Mouse (Mus musculus) megakaryocyte, adult 5-6 weeks (primary cell): ENCODE results near the gene Mypop. TPM values are rescaled to one million over a fixed set of nuclear protein-coding genes. Genes with fewer than 3 reads are reported as not detected.

Experiments used
- total RNA-seq, 2 experiments: library from RNA; stranded (forward) in 1 of 2; stranded (reverse) in 1 of 2; fragments of 153-499, 151-499 nt in 1 of 2; fragments of 221-1000, 200-1000 nt in 1 of 2; gene quantifications; 2 replicates each; pipeline versions ENCODE4 v1.2.3 to v1.2.4; 2015 to 2017

The Mypop gene
- total RNA-seq, 2 experiments from 2014 or later, result 0.15 TPM; not detected in 1

Other genes starting within 250 kb of the Mypop start
- gene Psg19, start 192.7 kb upstream of the Mypop start, total RNA-seq (2015), result not detected in 2 replicates
- not detected in 2 replicates for gene Psg19, start 192.7 kb upstream of the Mypop start, total RNA-seq (2017)
- gene Psg17, start 169.6 kb upstream of the Mypop start, total RNA-seq (2015), result not detected in 2 replicates
- not detected in 2 replicates for gene Psg17, start 169.6 kb upstream of the Mypop start, total RNA-seq (2017)
- not detected in 2 replicates for gene Mill2, start 151.3 kb upstream of the Mypop start, total RNA-seq (2015)
- 0.08 TPM in 1 of 2 replicates, not detected in the other for gene Mill2, start 151.3 kb upstream of the Mypop start, total RNA-seq (2017)
- 492 and 634 TPM in 2 replicates for gene Pglyrp1, start 119.9 kb upstream of the Mypop start, total RNA-seq (2015)
- gene Pglyrp1, start 119.9 kb upstream of the Mypop start, total RNA-seq (2017), result 78.5 and 108 TPM in 2 replicates
- 12.9 and 15.3 TPM in 2 replicates for gene Ccdc61, start 80.8 kb upstream of the Mypop start, total RNA-seq (2015)
- 8.9 and 12.2 TPM in 2 replicates for gene Ccdc61, start 80.8 kb upstream of the Mypop start, total RNA-seq (2017)
- gene Nova2, start 65.4 kb upstream of the Mypop start, total RNA-seq (2015), result not detected in 2 replicates
- gene Nova2, start 65.4 kb upstream of the Mypop start, total RNA-seq (2017), result not detected in 2 replicates
- not detected in 2 replicates for gene Nanos2, start 3.8 kb upstream of the Mypop start, total RNA-seq (2015)
- not detected in 2 replicates for gene Nanos2, start 3.8 kb upstream of the Mypop start, total RNA-seq (2017)
- 11.4 and 14.5 TPM in 2 replicates for gene Irf2bp1, start 12.8 kb downstream of the Mypop start, total RNA-seq (2015)
- gene Irf2bp1, start 12.8 kb downstream of the Mypop start, total RNA-seq (2017), result 6.9 and 8.2 TPM in 2 replicates
- not detected in 2 replicates for gene Foxa3, start 32.3 kb downstream of the Mypop start, total RNA-seq (2015)
- not detected in 2 replicates for gene Foxa3, start 32.3 kb downstream of the Mypop start, total RNA-seq (2017)
- 48.4 and 54.7 TPM in 2 replicates for gene Sympk, start 33.1 kb downstream of the Mypop start, total RNA-seq (2015)
- gene Sympk, start 33.1 kb downstream of the Mypop start, total RNA-seq (2017), result 26.6 and 30.4 TPM in 2 replicates
- gene Rsph6a, start 63.4 kb downstream of the Mypop start, total RNA-seq (2015), result not detected in 2 replicates
- gene Rsph6a, start 63.4 kb downstream of the Mypop start, total RNA-seq (2017), result not detected in 2 replicates
- 4.1 and 6.2 TPM in 2 replicates for gene Dmwd, start 85.0 kb downstream of the Mypop start, total RNA-seq (2015)
- 1.0 and 1.3 TPM in 2 replicates for gene Dmwd, start 85.0 kb downstream of the Mypop start, total RNA-seq (2017)
- 2.2 and 5.4 TPM in 2 replicates for gene Dmpk, start 92.6 kb downstream of the Mypop start, total RNA-seq (2015)
- gene Dmpk, start 92.6 kb downstream of the Mypop start, total RNA-seq (2017), result 2.7 and 3.1 TPM in 2 replicates
- gene Six5, start 103.3 kb downstream of the Mypop start, total RNA-seq (2015), result 0.18 TPM in 1 of 2 replicates, not detected in the other
- gene Six5, start 103.3 kb downstream of the Mypop start, total RNA-seq (2017), result 0.04 and 0.07 TPM in 2 replicates
- gene Gm4969, start 127.1 kb downstream of the Mypop start, total RNA-seq (2015), result 0.05 TPM in 1 of 2 replicates, not detected in the other
- 0.29 TPM in 1 of 2 replicates, not detected in the other for gene Gm4969, start 127.1 kb downstream of the Mypop start, total RNA-seq (2017)
- 1.5 and 1.9 TPM in 2 replicates for gene Fbxo46, start 128.6 kb downstream of the Mypop start, total RNA-seq (2015)
- gene Fbxo46, start 128.6 kb downstream of the Mypop start, total RNA-seq (2017), result 6.5 and 6.9 TPM in 2 replicates
- 6.6 and 7.9 TPM in 2 replicates for gene Qpctl, start 158.0 kb downstream of the Mypop start, total RNA-seq (2015)
- 3.5 and 4.5 TPM in 2 replicates for gene Qpctl, start 158.0 kb downstream of the Mypop start, total RNA-seq (2017)
- gene Snrpd2, start 158.5 kb downstream of the Mypop start, total RNA-seq (2015), result 44.2 and 53.7 TPM in 2 replicates
- gene Snrpd2, start 158.5 kb downstream of the Mypop start, total RNA-seq (2017), result 28.3 and 32.4 TPM in 2 replicates
- gene Gipr, start 174.9 kb downstream of the Mypop start, total RNA-seq (2015), result not detected in 2 replicates
- not detected in 2 replicates for gene Gipr, start 174.9 kb downstream of the Mypop start, total RNA-seq (2017)
- gene Eml2, start 185.2 kb downstream of the Mypop start, total RNA-seq (2015), result 5.2 and 9.1 TPM in 2 replicates
- 8.7 and 13.4 TPM in 2 replicates for gene Eml2, start 185.2 kb downstream of the Mypop start, total RNA-seq (2017)
- not detected in 2 replicates for gene Gpr4, start 221.3 kb downstream of the Mypop start, total RNA-seq (2015)
- 0.12 TPM in 1 of 2 replicates, not detected in the other for gene Gpr4, start 221.3 kb downstream of the Mypop start, total RNA-seq (2017)
- 12.3 and 15.7 TPM in 2 replicates for gene Opa3, start 237.1 kb downstream of the Mypop start, total RNA-seq (2015)
- gene Opa3, start 237.1 kb downstream of the Mypop start, total RNA-seq (2017), result 18.2 and 20.7 TPM in 2 replicates